Mouse (Mus musculus) heart, embryonic 15.5 days (tissue): ENCODE data around the gene Rnf11. TPM values are rescaled to one million over a fixed set of nuclear protein-coding genes. Genes with fewer than 3 reads are reported as not detected.
"Not testable (repeated sequence)": the region's sequence is repeated elsewhere in the genome, so short reads cannot be mapped to it uniquely, and the experiment has no call there.

Experiments
- ATAC-seq: fragments of 200-750 bp; cut with Nextera tagmentation; replicated peaks from 2 replicates; pipeline ENCODE4 v1.8.0; 2017; ENCODE audit warnings: low read depth, moderate TSS enrichment; ENCODE audit not compliant: insufficient number of reproducible peaks, insufficient read depth, low FRiP score
- H3K27ac ChIP-seq: fragments of 300-500 bp; sonication (generic); 2 replicates; pipeline ENCODE4 v1.5.1; 2015; ENCODE audit warnings: mild to moderate bottlenecking, inconsistent platforms
- H3K27me3 ChIP-seq: fragments of 300-500 bp; sonication (generic); 2 replicates; pipeline ENCODE4 v1.6.1; 2015; ENCODE audit warnings: inconsistent platforms
- H3K36me3 ChIP-seq: fragments of 300-500 bp; sonication (generic); 2 replicates; pipeline ENCODE4 v1.6.1; 2015; ENCODE audit warnings: mild to moderate bottlenecking, inconsistent platforms
- H3K4me1 ChIP-seq: fragments of 300-500 bp; sonication (generic); replicated peaks from 2 replicates; pipeline ENCODE4 v1.6.1; 2015; ENCODE audit warnings: inconsistent platforms
- H3K4me2 ChIP-seq: fragments of 300-500 bp; sonication (generic); 2 replicates; pipeline ENCODE4 v1.6.1; 2015; ENCODE audit warnings: inconsistent platforms, mild to moderate bottlenecking, moderate library complexity
- H3K4me3 ChIP-seq: fragments of 300-500 bp; sonication (generic); 2 replicates; pipeline ENCODE4 v1.5.1; 2015; ENCODE audit warnings: mild to moderate bottlenecking, inconsistent platforms
- H3K9ac ChIP-seq: fragments of 300-500 bp; sonication (generic); 2 replicates; pipeline ENCODE4 v1.6.1; 2015; ENCODE audit warnings: mild to moderate bottlenecking, inconsistent platforms
- H3K9me3 ChIP-seq: fragments of 300-500 bp; sonication (generic); replicated peaks from 2 replicates; pipeline ENCODE4 v1.6.1; 2016; ENCODE audit warnings: inconsistent platforms
- WGBS: fragments of 180-500 bp; shearing (Covaris S2); methylation state at CpG from one replicate; pipeline ENCODE4 v1.1.7; 2015; ENCODE audit warnings: mixed read lengths; 5-methylcytosine and 5-hydroxymethylcytosine counted together
- polyA plus RNA-seq: library from polyadenylated mRNA; unstranded; fragments of >200 nt; fragmentation: Nextera tagmentation; extraction: Ambion mirVana; gene quantifications from 2 replicates; pipeline ENCODE4 v1.2.1, GENCODE M21; 2015

Gene Rnf11
- polyA plus RNA-seq, 1 experiment from 2014 or later, result 48.0 TPM

GRCm38 (mm10) chr4:109412233-109412632 lies 72.3 kb downstream of the Rnf11 start:
- WGBS, result 89% methylated on average over 5 of the region's 5 CpGs
- Histone ChIP-seq H3K4me2 (no peak overlapping the region), H3K27me3 (no peaks in the 10 kb centered on the region), H3K9me3 (no peaks in the 10 kb centered on the region), H3K27ac (no peak overlapping the region), H3K4me1 (peaks cover 24% of the 10 kb centered on the region), H3K36me3 (no peaks in the 10 kb centered on the region), H3K4me3 (no peak overlapping the region), H3K9ac (no peak overlapping the region)
- ATAC-seq, result no peak

- no peak overlapping the region for H3K9ac ChIP-seq
- no peak for ATAC-seq
- peak overlapping the region; percentile 45 for H3K27ac ChIP-seq
- H3K27me3 ChIP-seq, result no peaks in the 10 kb centered on the region
- H3K4me1 ChIP-seq, result peaks cover 27% of the 10 kb centered on the region
- no peak overlapping the region for H3K4me3 ChIP-seq
- H3K4me2 ChIP-seq, result peak overlapping the region; percentile 19; the same call in 1 of the 2 replicates
- 77% methylated on average over 6 of the region's 6 CpGs for WGBS
- H3K36me3 ChIP-seq, result no peaks in the 10 kb centered on the region
- H3K9me3 ChIP-seq, result no peaks in the 10 kb centered on the region
These were observed 73.1 kb downstream of the Rnf11 start for GRCm38 (mm10) chr4:109411377-109411967.

GRCm38 (mm10) chr4:109410681-109411376 lies 73.7 kb downstream of the Rnf11 start:
- H3K4me2 ChIP-seq, result peak overlapping the region; percentile 19; the same call in 1 of the 2 replicates

DNA sequence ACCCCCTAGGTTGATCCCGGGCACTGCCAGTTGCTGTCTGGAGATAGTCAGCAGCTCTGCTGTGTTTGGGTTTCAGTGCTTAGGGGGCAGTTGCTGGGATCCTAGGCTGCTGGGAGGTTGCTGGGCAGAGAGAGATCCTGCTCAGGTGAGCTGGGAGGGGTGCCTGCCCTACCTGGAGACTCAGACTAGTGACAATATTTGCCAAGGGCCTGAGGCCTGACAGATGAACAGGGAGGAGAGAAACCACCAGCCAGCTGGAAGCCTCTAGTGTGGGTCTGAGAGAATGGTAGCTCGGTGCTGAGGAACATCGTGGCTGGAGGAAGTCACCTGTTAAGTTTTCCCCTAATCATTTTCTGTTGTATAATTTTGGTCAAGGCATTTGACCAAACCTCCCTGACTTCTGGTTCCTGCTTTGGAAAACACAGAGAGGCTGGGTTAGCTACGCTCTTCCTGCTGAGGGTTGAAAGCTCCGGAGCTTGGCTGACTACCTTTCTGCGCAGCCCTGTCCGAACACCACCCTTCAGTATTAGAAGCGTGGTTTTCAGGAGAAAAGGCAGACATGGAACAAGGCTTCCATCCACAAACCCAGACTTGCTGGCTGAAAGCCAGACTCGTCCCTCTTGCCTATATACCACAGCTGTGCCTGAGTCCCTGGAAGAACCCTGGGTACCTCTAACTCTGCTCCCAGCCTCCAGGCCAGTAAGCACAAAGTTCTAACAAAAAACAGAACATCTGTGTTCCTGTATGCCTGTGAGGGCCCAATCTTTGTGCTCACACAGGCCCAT lies 76.6 kb downstream of the Rnf11 start:
- Histone ChIP-seq H3K27ac (no peak overlapping the region), H3K27me3 (no peaks in the 10 kb centered on the region), H3K4me1 (peaks cover 39% of the 10 kb centered on the region), H3K9me3 (no peaks in the 10 kb centered on the region), H3K9ac (no peak overlapping the region), H3K4me3 (peak overlapping the region; percentile 78), H3K4me2 (peak overlapping the region; percentile 99), H3K36me3 (no peaks in the 10 kb centered on the region)
- ATAC-seq, result no peak
- 72% methylated on average over 9 of the region's 9 CpGs for WGBS

More at GRCm38 (mm10) chr4:109410681-109411376, 73.7 kb downstream of the Rnf11 start:
- Histone ChIP-seq H3K36me3 (no peaks in the 10 kb centered on the region), H3K4me1 (peaks cover 34% of the 10 kb centered on the region), H3K9me3 (no peaks in the 10 kb centered on the region), H3K27me3 (no peaks in the 10 kb centered on the region), H3K9ac (peak overlapping the region; percentile 26; the same call in 1 of the 2 replicates), H3K27ac (peak overlapping the region; percentile 45), H3K4me3 (no peak overlapping the region)
- WGBS, result 40% methylated on average over 9 of the region's 9 CpGs
- ATAC-seq, result no peak

DNA sequence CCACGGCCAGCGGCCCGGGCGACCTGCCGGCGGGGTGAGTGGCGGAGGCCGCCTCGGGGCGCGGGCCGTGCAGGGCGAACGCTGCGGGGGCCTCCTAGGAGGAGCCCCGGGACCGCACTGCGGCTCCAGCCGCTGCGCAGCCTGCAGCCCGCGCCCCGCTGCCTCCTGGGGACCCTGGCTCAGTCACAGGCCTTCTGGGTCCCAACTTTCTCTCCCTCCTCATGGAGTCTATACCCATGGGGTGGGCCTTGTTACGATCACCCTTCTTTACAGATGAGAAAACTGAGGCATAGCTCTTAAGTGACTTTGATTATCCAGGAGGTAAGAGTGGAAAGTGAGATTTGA lies 77.4 kb downstream of the Rnf11 start:
- peak overlapping the region; percentile 81 for H3K27ac ChIP-seq
- no peak; the same call in 1 of the 2 replicates for ATAC-seq

GRCm38 (mm10) chr4:109406486-109407175 lies 77.9 kb downstream of the Rnf11 start, which contains the start of gene Ttc39a:
TSS of gene Ttc39a (plus strand) at chr4:109406623.
- Histone ChIP-seq H3K27me3 (no peaks in the 10 kb centered on the region), H3K4me2 (peak within 1 kb of the TSS; percentile 99), H3K4me1 (peaks cover 39% of the 10 kb centered on the region), H3K36me3 (no peaks in the 10 kb centered on the region), H3K9me3 (no peaks in the 10 kb centered on the region), H3K9ac (peak within 1 kb of the TSS; percentile 75), H3K4me3 (peak within 1 kb of the TSS; percentile 78), H3K27ac (peak within 1 kb of the TSS; percentile 81)
- under 1% methylated on average over 49 of the region's 56 CpGs for WGBS
- ATAC-seq, result peak; percentile 40

More for the DNA sequence above, 77.4 kb downstream of the Rnf11 start:
- peak overlapping the region; percentile 78 for H3K4me3 ChIP-seq
- peak overlapping the region; percentile 99 for H3K4me2 ChIP-seq
- H3K9me3 ChIP-seq, result no peaks in the 10 kb centered on the region
- WGBS, result 4% methylated on average over 20 of the region's 24 CpGs
- no peaks in the 10 kb centered on the region for H3K27me3 ChIP-seq
- H3K4me1 ChIP-seq, result peaks cover 39% of the 10 kb centered on the region
- no peaks in the 10 kb centered on the region for H3K36me3 ChIP-seq
- H3K9ac ChIP-seq, result peak overlapping the region; percentile 75

DNA sequence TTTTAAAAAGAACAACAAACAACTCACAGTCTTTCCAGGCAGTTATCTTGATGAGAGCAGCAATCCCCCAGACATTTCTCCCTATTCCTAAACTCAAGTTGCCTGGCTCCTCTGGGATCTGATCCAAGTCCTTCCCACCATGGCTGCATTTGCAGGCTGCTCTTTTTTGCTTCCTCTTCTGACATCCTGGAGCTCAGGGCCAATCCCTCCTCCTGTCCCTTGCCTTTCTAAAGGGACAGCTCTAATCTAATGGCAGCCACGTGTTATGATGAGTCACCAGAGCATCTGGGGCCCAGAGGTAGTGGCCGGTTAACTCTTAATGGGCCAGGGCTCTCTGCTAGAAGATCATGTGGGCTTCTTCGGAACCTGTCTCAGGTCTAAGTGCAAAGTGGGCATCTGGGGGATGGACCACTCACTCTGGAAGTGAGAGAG lies 78.5 kb downstream of the Rnf11 start:
- Histone ChIP-seq H3K4me2 (peak overlapping the region; percentile 99), H3K27ac (peak overlapping the region; percentile 81), H3K36me3 (no peaks in the 10 kb centered on the region), H3K27me3 (no peaks in the 10 kb centered on the region), H3K9ac (peak overlapping the region; percentile 75), H3K9me3 (no peaks in the 10 kb centered on the region), H3K4me3 (peak overlapping the region; percentile 78), H3K4me1 (peaks cover 35% of the 10 kb centered on the region)
- ATAC-seq, result peak; percentile 88
- WGBS, result 5% methylated on average over 3 of the region's 3 CpGs

GRCm38 (mm10) chr4:109405415-109405814 lies 79.1 kb downstream of the Rnf11 start:
- WGBS, result 55% methylated on average over 8 of the region's 8 CpGs
- Histone ChIP-seq H3K4me1 (peaks cover 28% of the 10 kb centered on the region), H3K9me3 (no peaks in the 10 kb centered on the region), H3K27me3 (no peaks in the 10 kb centered on the region), H3K9ac (no peak overlapping the region), H3K4me3 (peak overlapping the region; percentile 78; the same call in 1 of the 2 replicates), H3K36me3 (no peaks in the 10 kb centered on the region), H3K27ac (peak overlapping the region; percentile 81), H3K4me2 (peak overlapping the region; percentile 99)
- no peak for ATAC-seq

GRCm38 (mm10) chr4:109404908-109405307 lies 79.6 kb downstream of the Rnf11 start:
- ATAC-seq, H3K9ac ChIP-seq, H3K36me3 ChIP-seq, H3K9me3 ChIP-seq, H3K27me3 ChIP-seq, H3K4me3 ChIP-seq, H3K27ac ChIP-seq: not testable (repeated sequence)
- WGBS, result 94% methylated on average over 3 of the region's 3 CpGs
- Histone ChIP-seq H3K4me2 (0 out of 2 replicates have a peak overlapping the region, but pooled peaks have one; percentile 99), H3K4me1 (peaks cover 25% of the 10 kb centered on the region)

- WGBS, result 72% methylated on average over 5 of the region's 5 CpGs
- no peak overlapping the region for H3K4me2 ChIP-seq
- no peak for ATAC-seq
- no peak overlapping the region for H3K27ac ChIP-seq
- no peaks in the 10 kb centered on the region for H3K9me3 ChIP-seq
- H3K9ac ChIP-seq, result no peak overlapping the region
- no peak overlapping the region for H3K4me3 ChIP-seq
- peaks cover 9% of the 10 kb centered on the region for H3K4me1 ChIP-seq
- no peaks in the 10 kb centered on the region for H3K27me3 ChIP-seq
- no peaks in the 10 kb centered on the region for H3K36me3 ChIP-seq
These were observed 83.3 kb downstream of the Rnf11 start for GRCm38 (mm10) chr4:109401176-109401689.
